ENCODE assay signal across 9 mouse cellular contexts in the genomic region with DNA sequence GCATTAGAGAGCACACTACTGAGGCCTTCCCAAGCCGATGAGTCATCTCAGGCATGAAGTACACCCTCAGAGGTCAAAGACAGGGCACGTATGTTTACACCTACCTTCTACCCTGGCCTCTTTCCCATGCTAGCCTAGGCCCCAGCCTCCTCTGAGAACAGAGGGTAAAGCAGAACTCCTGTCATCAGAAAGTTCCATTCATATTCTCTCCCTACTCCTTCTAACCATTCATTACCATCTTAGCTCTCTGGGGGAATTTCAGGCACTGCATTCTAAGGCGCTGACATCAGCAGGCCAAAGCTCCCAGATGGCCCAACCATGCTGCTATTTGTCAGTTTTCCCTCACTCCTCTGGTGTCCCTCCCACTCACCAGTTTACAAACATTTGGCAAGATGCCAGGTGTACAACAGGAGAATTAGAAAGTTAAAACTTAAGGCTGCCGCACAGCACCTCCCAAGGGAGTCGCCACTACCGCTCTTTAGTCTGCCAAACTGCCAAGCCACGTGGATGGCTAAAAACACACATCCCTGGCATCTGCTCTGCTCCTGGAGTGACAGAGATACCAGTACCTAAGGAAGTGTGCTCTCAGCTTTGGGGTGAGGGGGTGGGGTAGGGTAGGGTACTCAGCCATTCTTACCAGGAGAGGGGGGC. TPM values are rescaled to one million over a fixed set of nuclear protein-coding genes. Genes with fewer than 3 reads are reported as not detected.
DNase-seq lines count a peak whose midpoint lies in the region; ATAC-seq lines count a peak whose summit lies in the region.
"Had no signal": no experiment of that assay in that cellular context is flagged by ENCODE, and none has a peak within 500 bp of the region (broad histone marks: within the 10 kb centered on the region; RNA-seq: fewer than 3 reads in every experiment).

No protein-coding gene starts in this region.

- WGBS in midbrain, embryonic 14.5 days, result 77% methylated on average over 7 of the region's 7 CpGs
- 92% methylated on average over 7 of the region's 7 CpGs for WGBS in midbrain, embryonic 10.5 days
- 26% methylated on average over 7 of the region's 7 CpGs for WGBS in heart, embryonic 14.5 days

- no peaks in the 10 kb centered on the region for H3K9me3 ChIP-seq in midbrain, embryonic 14.5 days (ENCODE audit: control insufficient read depth, low read length)
- H3K9me3 ChIP-seq in midbrain, embryonic 10.5 days (replicated peaks), result no peaks in the 10 kb centered on the region
- no peaks in the 10 kb centered on the region for H3K9me3 ChIP-seq in heart, embryonic 14.5 days (ENCODE audit: control insufficient read depth, low read length)
- H3K9me3 ChIP-seq: limb, embryonic 13.5 days had no signal

- DNase-seq in midbrain, embryonic 14.5 days, result peak; percentile 34
- DNase-seq in midbrain, embryonic 10.5 days (ENCODE audit: low spot score), result no peak
- peak; percentile 73 for DNase-seq in brain, adult 2 months (ENCODE audit: low read depth, low spot score)
- DNase-seq in lung, postnatal 25 days (ENCODE audit: low spot score), result peak; percentile 65
- DNase-seq in left cerebral cortex, postnatal 4 days, result no peak
- DNase-seq in thymus, postnatal 14 days, result no peak
- DNase-seq in B cell, adult 2 months, result no peak

- no peaks in the 10 kb centered on the region for H3K4me1 ChIP-seq in midbrain, embryonic 14.5 days (ENCODE audit: control insufficient read depth, insufficient read depth, low read length)
- no peaks in the 10 kb centered on the region for H3K4me1 ChIP-seq in midbrain, embryonic 10.5 days
- H3K4me1 ChIP-seq in heart, embryonic 14.5 days (ENCODE audit: control insufficient read depth in 2 of 2, insufficient read depth in 2 of 2, low read length in 2 of 2), result peaks cover 18 to 28% of the 10 kb centered on the region in 2 experiments

- H3K4me3 ChIP-seq in midbrain, embryonic 14.5 days (replicated peaks; ENCODE audit: low read depth, low read length), result no peak overlapping the region
- H3K4me3 ChIP-seq in midbrain, embryonic 10.5 days, result no peak overlapping the region
- no peak overlapping the region for H3K4me3 ChIP-seq in heart, embryonic 14.5 days (ENCODE audit: control insufficient read depth in 1 of 2, insufficient read depth in 1 of 2, low read depth in 1 of 2, low read length in 2 of 2)
- H3K4me3 ChIP-seq: limb, embryonic 13.5 days had no signal

- H3K4me2 ChIP-seq in midbrain, embryonic 14.5 days (ENCODE audit: low read length), result no peak overlapping the region
- H3K4me2 ChIP-seq in heart, embryonic 14.5 days (ENCODE audit: low read length), result no peak overlapping the region
- H3K4me2 ChIP-seq: limb, embryonic 13.5 days had no signal

- no peaks in the 10 kb centered on the region for H3K27me3 ChIP-seq in midbrain, embryonic 14.5 days (ENCODE audit: control insufficient read depth, insufficient read depth, low read length)
- H3K27me3 ChIP-seq in midbrain, embryonic 10.5 days (ENCODE audit: low read depth, poor library complexity, severe bottlenecking), result no peaks in the 10 kb centered on the region
- H3K27me3 ChIP-seq in heart, embryonic 14.5 days (ENCODE audit: control insufficient read depth, insufficient read depth, low read length), result no peaks in the 10 kb centered on the region
- H3K27me3 ChIP-seq: limb, embryonic 13.5 days had no signal

- no peak overlapping the region for H3K9ac ChIP-seq in midbrain, embryonic 14.5 days (replicated peaks; ENCODE audit: low read length)
- H3K9ac ChIP-seq in heart, embryonic 14.5 days (ENCODE audit: low read length), result no peak overlapping the region
- H3K9ac ChIP-seq: limb, embryonic 13.5 days had no signal

- no peak overlapping the region for H3K27ac ChIP-seq in midbrain, embryonic 14.5 days (replicated peaks; ENCODE audit: low read depth, low read length)
- no peak overlapping the region for H3K27ac ChIP-seq in midbrain, embryonic 10.5 days (replicated peaks)
- peak overlapping the region; percentile 4 to 43; a peak in 3 of 4 replicates for H3K27ac ChIP-seq in heart, embryonic 14.5 days (replicated peaks in 1 of 2; ENCODE audit: control insufficient read depth in 1 of 2, insufficient read depth in 1 of 2, low read depth in 2 of 2, low read length in 2 of 2)
- H3K27ac ChIP-seq: limb, embryonic 13.5 days had no signal

- peaks cover 100% of the 10 kb centered on the region for H3K36me3 ChIP-seq in midbrain, embryonic 14.5 days (ENCODE audit: control insufficient read depth, insufficient read depth, low read length)
- H3K36me3 ChIP-seq in midbrain, embryonic 10.5 days, result peaks cover 100% of the 10 kb centered on the region
- H3K36me3 ChIP-seq in heart, embryonic 14.5 days (ENCODE audit: control insufficient read depth, insufficient read depth, low read length), result peaks cover 100% of the 10 kb centered on the region

- intact Hi-C loops in left cerebral cortex, postnatal 4 days (cut with DNase I), result no loop called here

- no peak for ATAC-seq in midbrain, embryonic 14.5 days (ENCODE audit: low FRiP score, low TSS enrichment)
- peak; percentile 51; the same call in 1 of the 2 replicates for ATAC-seq in heart, embryonic 14.5 days (ENCODE audit: insufficient number of reproducible peaks, insufficient read depth, low FRiP score, low read depth)

RNA-seq across cellular contexts. Expression of gene Pigv, which starts 16.1 kb away (rescaled TPM):
- 9.4 and 10.8 TPM in 2 replicates for polyA plus RNA-seq in midbrain, embryonic 14.5 days (2014; fragmentation: Nextera tagmentation; extraction: Ambion mirVana)
- 18.7 and 19.5 TPM in 2 replicates for polyA plus RNA-seq in midbrain, embryonic 10.5 days (2016; fragmentation: Nextera tagmentation; extraction: Ambion mirVana)
- polyA plus RNA-seq in heart, embryonic 14.5 days (2014; fragmentation: Nextera tagmentation; extraction: Ambion mirVana), result 11.6 and 12.1 TPM in 2 replicates
- 10 to 100 TPM; 11.5 to 12.8 TPM for total RNA-seq in left cerebral cortex, postnatal 4 days (2021)

RNA-seq across cellular contexts. Expression of gene Zdhhc18, which starts 38.6 kb away (rescaled TPM):
- polyA plus RNA-seq in midbrain, embryonic 14.5 days (2014; fragmentation: Nextera tagmentation; extraction: Ambion mirVana), result 3.8 and 5.8 TPM in 2 replicates
- polyA plus RNA-seq in midbrain, embryonic 10.5 days (2016; fragmentation: Nextera tagmentation; extraction: Ambion mirVana), result 3.0 and 3.1 TPM in 2 replicates
- 3.4 and 4.7 TPM in 2 replicates for polyA plus RNA-seq in heart, embryonic 14.5 days (2014; fragmentation: Nextera tagmentation; extraction: Ambion mirVana)
- total RNA-seq in left cerebral cortex, postnatal 4 days (2021), result 10 to 100 TPM; 37.1 to 37.8 TPM

Comparison
In these comparisons a context has a peak if more than half of its experiments do, and no peak if none do; other contexts are left out.
1. DNase-seq: peak in midbrain, embryonic 14.5 days (single experiment), brain, adult 2 months (single experiment) and lung, postnatal 25 days (single experiment); none in midbrain, embryonic 10.5 days (single experiment), left cerebral cortex, postnatal 4 days (single experiment), thymus, postnatal 14 days (single experiment) and B cell, adult 2 months (0 of 2).
2. H3K27ac ChIP-seq: peak in heart, embryonic 14.5 days (2 of 2); none in midbrain, embryonic 14.5 days (single experiment) and midbrain, embryonic 10.5 days (single experiment).